Mouse (Mus musculus) gastrocnemius, adult 2 months (tissue): ENCODE results near the gene Cbfa2t3. TPM values are rescaled to one million over a fixed set of nuclear protein-coding genes. Genes with fewer than 3 reads are reported as not detected.

ENCODE experiments used
- DNase-seq: peaks from one replicate; pipeline ENCODE4 v3.0.0; 2022
- H3K27ac ChIP-seq: fragments of 200-600 bp; 2 replicates; pipeline ENCODE4 v1.8.1; 2022; ENCODE audit warnings: mild to moderate bottlenecking
- H3K4me3 ChIP-seq: fragments of 200-600 bp; 2 replicates; pipeline ENCODE4 v1.8.1; 2022; ENCODE audit warnings: mild to moderate bottlenecking, moderate library complexity
- CTCF ChIP-seq: fragments of 200-600 bp; IDR thresholded peaks from 2 replicates; pipeline ENCODE4 v1.8.1; 2022; ENCODE audit warnings: antibody characterized with exemption, mild to moderate bottlenecking, moderate library complexity
- intact Hi-C: fragments of 180-260 bp; cut with DNase I; formaldehyde crosslinking; loops from one replicate; pipeline ENCODE4 v1.15.1; 2025
- total RNA-seq, 2 experiments: library from RNA; stranded (reverse); gene quantifications; 2 replicates each; pipeline ENCODE4 v1.2.3; 2021

Cbfa2t3 gene
- total RNA-seq, 2 experiments from 2014 or later = 18.8 to 23.4 TPM

- no peak for DNase-seq
- H3K4me3 ChIP-seq = peak overlapping the region; percentile 56
- H3K27ac ChIP-seq = no peak overlapping the region
- no peak for TF ChIP-seq CTCF
- intact Hi-C loops = no loop called here
Measured at GRCm38 (mm10) chr8:122697586-122697985, 1.3 kb downstream of the Cbfa2t3 start.

- TF ChIP-seq CTCF = peak; percentile 80
- DNase-seq = no peak
- no peak overlapping the region for H3K27ac ChIP-seq
- intact Hi-C loops = no loop called here
- H3K4me3 ChIP-seq = peak overlapping the region; percentile 56
Measured at GRCm38 (mm10) chr8:122697181-122697581, 1.7 kb downstream of the Cbfa2t3 start.

- intact Hi-C loops = no loop called here
- Histone ChIP-seq H3K4me3 (no peak overlapping the region), H3K27ac (no peak overlapping the region)
- no peak for TF ChIP-seq CTCF
- no peak for DNase-seq
Measured at GRCm38 (mm10) chr8:122695438-122696042, 3.4 kb downstream of the Cbfa2t3 start.

GRCm38 (mm10) chr8:122692152-122692551 is 6.8 kb downstream of the Cbfa2t3 start:
- no peak for TF ChIP-seq CTCF
- Histone ChIP-seq H3K4me3 (no peak overlapping the region), H3K27ac (no peak overlapping the region)
- intact Hi-C loops = no loop called here
- DNase-seq = no peak

GRCm38 (mm10) chr8:122691018-122691417 is 7.9 kb downstream of the Cbfa2t3 start:
- Histone ChIP-seq H3K27ac (no peak overlapping the region), H3K4me3 (no peak overlapping the region)
- peak; percentile 53 for DNase-seq
- intact Hi-C loops = no loop called here
- TF ChIP-seq CTCF = no peak

GRCm38 (mm10) chr8:122689315-122689714 is 9.6 kb downstream of the Cbfa2t3 start:
- intact Hi-C loops = no loop called here
- no peak overlapping the region for H3K27ac ChIP-seq
- DNase-seq = no peak
- H3K4me3 ChIP-seq = no peak overlapping the region
- no peak for TF ChIP-seq CTCF

GRCm38 (mm10) chr8:122686879-122687278 is 12.0 kb downstream of the Cbfa2t3 start:
- intact Hi-C loops = no loop called here
- Histone ChIP-seq H3K27ac (no peak overlapping the region), H3K4me3 (no peak overlapping the region)
- no peak for TF ChIP-seq CTCF
- DNase-seq = no peak

GRCm38 (mm10) chr8:122685097-122685861 is 13.6 kb downstream of the Cbfa2t3 start:
- no peak for DNase-seq

GRCm38 (mm10) chr8:122682820-122683219 is 16.1 kb downstream of the Cbfa2t3 start:
- TF ChIP-seq CTCF = no peak
- Histone ChIP-seq H3K27ac (no peak overlapping the region), H3K4me3 (no peak overlapping the region)
- intact Hi-C loops = no loop called here
- no peak for DNase-seq

More at GRCm38 (mm10) chr8:122685097-122685861, 13.6 kb downstream of the Cbfa2t3 start:
- Histone ChIP-seq H3K4me3 (no peak overlapping the region), H3K27ac (no peak overlapping the region)
- no peak for TF ChIP-seq CTCF
- intact Hi-C loops = no loop called here

- Histone ChIP-seq H3K4me3 (no peak overlapping the region), H3K27ac (no peak overlapping the region)
- no peak for TF ChIP-seq CTCF
- intact Hi-C loops = no loop called here
- no peak for DNase-seq
Measured at GRCm38 (mm10) chr8:122680171-122680570, 18.7 kb downstream of the Cbfa2t3 start.

GRCm38 (mm10) chr8:122679325-122679920 is 19.5 kb downstream of the Cbfa2t3 start:
- Histone ChIP-seq H3K4me3 (no peak overlapping the region), H3K27ac (no peak overlapping the region)
- intact Hi-C loops = loop anchor here (2.0 kb wide), 1 partner anchor 95 kb away; the partner anchor contains the start of gene Acsf3
- TF ChIP-seq CTCF = no peak
- no peak for DNase-seq

GRCm38 (mm10) chr8:122678896-122679210 is 20.1 kb downstream of the Cbfa2t3 start:
- Histone ChIP-seq H3K27ac (peak overlapping the region; percentile 92), H3K4me3 (peak overlapping the region; percentile 94)
- DNase-seq = no peak
- TF ChIP-seq CTCF = no peak
- intact Hi-C loops = loop anchor here (1.0 to 2.0 kb wide), 3 partner anchors 61 to 151 kb away; partner anchors contain the start of gene Acsf3
